Mouse (Mus musculus) embryonic facial prominence, embryonic 14.5 days (tissue): ENCODE data around the gene Chst12. TPM values are rescaled to one million over a fixed set of nuclear protein-coding genes. Genes with fewer than 3 reads are reported as not detected.
"Not testable (repeated sequence)": the region's sequence is repeated elsewhere in the genome, so short reads cannot be mapped to it uniquely, and the experiment has no call there.

ENCODE experiments used
- ATAC-seq: fragments of 200-750 bp; cut with Nextera tagmentation; 2 replicates; pipeline ENCODE4 v1.8.0; 2017; ENCODE audit warnings: low read depth, moderate number of reproducible peaks, moderate TSS enrichment
- DNase-seq: peaks from one replicate; pipeline ENCODE4 v3.0.0-alpha.2; 2015; ENCODE audit warnings: low spot score
- H3K27ac ChIP-seq: fragments of 300-500 bp; sonication (generic); replicated peaks from 2 replicates; pipeline ENCODE4 v1.5.1; 2014; ENCODE audit warnings: low read depth, mild to moderate bottlenecking, low read length, moderate library complexity
- H3K27me3 ChIP-seq: fragments of 300-500 bp; sonication (generic); replicated peaks from 2 replicates; pipeline ENCODE4 v1.6.1; 2014; ENCODE audit warnings: low read length; ENCODE audit not compliant: control insufficient read depth, insufficient read depth
- H3K36me3 ChIP-seq: fragments of 300-500 bp; sonication (generic); 2 replicates; pipeline ENCODE4 v1.6.1; 2014; ENCODE audit warnings: low read length, mixed read lengths; ENCODE audit not compliant: control insufficient read depth, insufficient read depth
- H3K4me1 ChIP-seq: fragments of 300-500 bp; sonication (generic); 2 replicates; pipeline ENCODE4 v1.6.1; 2014; ENCODE audit warnings: antibody characterized with exemption, low read length; ENCODE audit not compliant: control insufficient read depth, insufficient read depth
- H3K4me2 ChIP-seq: fragments of 300-500 bp; sonication (generic); 2 replicates; pipeline ENCODE4 v1.6.1; 2014; ENCODE audit warnings: low read depth, mild to moderate bottlenecking, low read length, moderate library complexity, mixed read lengths
- H3K4me3 ChIP-seq: fragments of 300-500 bp; sonication (generic); 2 replicates; pipeline ENCODE4 v1.5.1; 2014; ENCODE audit warnings: low read depth, mild to moderate bottlenecking, low read length
- H3K9ac ChIP-seq: fragments of 300-500 bp; sonication (generic); 2 replicates; pipeline ENCODE4 v1.6.1; 2014; ENCODE audit warnings: low read depth, mild to moderate bottlenecking, low read length, moderate library complexity, mixed read lengths
- H3K9me3 ChIP-seq: fragments of 300-500 bp; sonication (generic); 2 replicates; pipeline ENCODE4 v1.6.1; 2016; ENCODE audit warnings: low read length; ENCODE audit not compliant: control insufficient read depth
- WGBS: fragments of 180-500 bp; shearing (Covaris S2); extraction: QIAGEN DNeasy Blood & Tissue Kit; methylation state at CpG from one replicate; pipeline ENCODE4 v1.1.7; 2014; 5-methylcytosine and 5-hydroxymethylcytosine counted together
- polyA plus RNA-seq: library from polyadenylated mRNA; unstranded; fragments of >200 nt; fragmentation: Nextera tagmentation; extraction: Ambion mirVana; gene quantifications from 2 replicates; pipeline ENCODE4 v1.2.1, GENCODE M21; 2014

Chst12 gene
- 25.1 and 25.4 TPM in 2 replicates for polyA plus RNA-seq

- Histone ChIP-seq H3K4me1 (peaks cover 33% of the 10 kb centered on the region), H3K36me3 (no peaks in the 10 kb centered on the region), H3K9ac (peak within 1 kb of the TSS; percentile 60), H3K27ac (peak within 1 kb of the TSS; percentile 8; the same call in 1 of the 2 replicates), H3K9me3 (no peaks in the 10 kb centered on the region), H3K4me3 (peak within 1 kb of the TSS; percentile 50), H3K4me2 (peak within 1 kb of the TSS; percentile 77), H3K27me3 (no peaks in the 10 kb centered on the region)
- ATAC-seq (peak; percentile 95), DNase-seq (peak; percentile 99)
- WGBS: 0% methylated on average over 30 of the region's 38 CpGs
Measured at GRCm38 (mm10) chr5:140505208-140505780, at the start of gene Chst12. Chst12 (plus strand) TSS chr5:140505550.

- no peak for ATAC-seq
- WGBS: 65% methylated on average over 3 of the region's 3 CpGs
- H3K27me3 ChIP-seq: no peaks in the 10 kb centered on the region
Measured at GRCm38 (mm10) chr5:140461476-140461875, 43.9 kb upstream of the Chst12 start.

DNA sequence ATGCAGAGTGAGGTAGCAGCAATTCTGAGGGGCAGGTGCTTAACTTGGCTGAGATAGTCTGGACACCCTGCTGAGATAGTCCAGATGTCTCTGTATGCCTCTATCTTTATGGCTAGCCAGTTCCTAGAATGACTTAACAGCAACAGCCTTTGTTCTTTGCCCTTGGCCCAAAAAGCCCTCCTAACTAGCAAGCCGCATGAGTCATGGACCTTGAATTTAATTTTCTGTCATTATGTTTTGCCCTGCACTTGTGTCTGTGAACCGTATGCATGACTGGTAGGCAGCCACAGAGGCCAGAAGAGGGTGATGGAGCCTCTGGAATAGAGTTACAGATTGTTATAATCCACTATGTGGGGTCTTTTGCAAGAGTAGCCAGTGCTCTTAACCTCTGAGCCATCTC, 42.2 kb upstream of the Chst12 start:
- H3K9ac ChIP-seq, H3K4me3 ChIP-seq, H3K9me3 ChIP-seq, H3K4me1 ChIP-seq, DNase-seq, H3K4me2 ChIP-seq, ATAC-seq, H3K27ac ChIP-seq, H3K27me3 ChIP-seq, H3K36me3 ChIP-seq: not testable (repeated sequence)
- 72% methylated on average over 2 of the region's 2 CpGs for WGBS

More at GRCm38 (mm10) chr5:140461476-140461875, 43.9 kb upstream of the Chst12 start:
- Histone ChIP-seq H3K4me1 (no peaks in the 10 kb centered on the region), H3K36me3 (no peaks in the 10 kb centered on the region), H3K4me3 (no peak overlapping the region), H3K4me2 (no peak overlapping the region), H3K9ac (no peak overlapping the region), H3K9me3 (no peaks in the 10 kb centered on the region), H3K27ac (no peak overlapping the region)
- no peak for DNase-seq

- Histone ChIP-seq H3K27me3 (no peaks in the 10 kb centered on the region), H3K4me2 (no peak overlapping the region), H3K9ac (no peak overlapping the region), H3K4me3 (no peak overlapping the region), H3K27ac (no peak overlapping the region), H3K36me3 (no peaks in the 10 kb centered on the region), H3K4me1 (no peaks in the 10 kb centered on the region), H3K9me3 (no peaks in the 10 kb centered on the region)
- 78% methylated on average over 2 of the region's 2 CpGs for WGBS
- no peak for DNase-seq
- 0 out of 2 replicates have a peak, but pooled peaks have one; percentile 22 for ATAC-seq
Measured at GRCm38 (mm10) chr5:140464943-140465342, 40.4 kb upstream of the Chst12 start.

DNA sequence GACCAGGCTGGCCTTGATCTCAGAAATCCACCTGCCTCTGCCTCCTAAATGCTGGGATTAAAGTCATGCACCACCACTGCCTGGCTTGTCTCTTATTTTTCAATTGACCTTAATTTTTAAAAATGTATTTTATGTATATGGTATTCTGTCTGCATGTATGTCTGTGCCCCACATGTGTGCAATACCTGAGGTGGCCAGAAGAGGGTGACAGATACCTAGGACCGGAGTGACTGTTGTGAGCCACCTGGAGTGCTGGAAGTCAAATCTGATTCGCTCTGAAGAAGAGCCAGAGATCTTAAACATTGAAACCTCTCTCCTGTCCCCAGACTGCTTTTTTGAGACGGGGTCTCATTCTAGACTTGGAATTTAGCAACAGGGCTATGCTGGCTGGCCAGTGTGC, 33.0 kb upstream of the Chst12 start:
- 0 out of 2 replicates have a peak, but pooled peaks cover 2% of the 10 kb centered on the region for H3K9me3 ChIP-seq
- H3K36me3 ChIP-seq: no peaks in the 10 kb centered on the region
- DNase-seq (no peak), ATAC-seq (no peak)
- H3K9ac ChIP-seq: no peak overlapping the region
- H3K27me3 ChIP-seq: no peaks in the 10 kb centered on the region
- 75% methylated on average over 3 of the region's 3 CpGs for WGBS
- H3K4me1 ChIP-seq: no peaks in the 10 kb centered on the region
- no peak overlapping the region for H3K27ac ChIP-seq
- no peak overlapping the region for H3K4me2 ChIP-seq
- H3K4me3 ChIP-seq: no peak overlapping the region

DNA sequence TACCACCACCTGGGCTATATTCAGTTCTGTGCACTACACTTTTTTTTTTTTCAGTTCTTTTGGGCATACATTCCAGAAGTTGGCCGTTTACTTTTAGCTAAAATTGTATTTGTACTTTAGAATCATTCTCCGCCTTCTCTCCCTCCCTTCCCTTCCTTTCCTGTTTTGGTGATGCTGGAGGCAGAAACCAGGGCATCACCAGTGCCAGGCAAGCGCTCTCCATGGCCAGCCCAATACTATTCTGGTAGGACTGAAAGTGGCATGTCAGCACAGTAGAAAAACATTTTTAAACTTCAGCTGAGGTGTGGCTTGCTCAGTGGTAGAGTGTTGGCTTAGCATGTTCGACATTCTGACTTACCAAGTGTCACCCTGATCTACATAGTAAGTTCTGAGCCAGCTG, 23.9 kb upstream of the Chst12 start:
- Histone ChIP-seq H3K9ac (no peak overlapping the region), H3K27me3 (no peaks in the 10 kb centered on the region), H3K4me1 (no peaks in the 10 kb centered on the region), H3K27ac (no peak overlapping the region), H3K9me3 (0 out of 2 replicates have a peak, but pooled peaks cover 4% of the 10 kb centered on the region), H3K4me3 (no peak overlapping the region), H3K4me2 (no peak overlapping the region), H3K36me3 (no peaks in the 10 kb centered on the region)
- DNase-seq (no peak), ATAC-seq (no peak)
- WGBS: 73% methylated on average over 4 of the region's 4 CpGs

- no peaks in the 10 kb centered on the region for H3K9me3 ChIP-seq
- H3K27ac ChIP-seq: no peak overlapping the region
- DNase-seq (no peak), ATAC-seq (no peak)
- H3K9ac ChIP-seq: no peak overlapping the region
- no peaks in the 10 kb centered on the region for H3K36me3 ChIP-seq
- 54% methylated on average over 6 of the region's 6 CpGs for WGBS
- H3K4me3 ChIP-seq: no peak overlapping the region
- no peaks in the 10 kb centered on the region for H3K4me1 ChIP-seq
- H3K27me3 ChIP-seq: no peaks in the 10 kb centered on the region
- H3K4me2 ChIP-seq: no peak overlapping the region
Measured at GRCm38 (mm10) chr5:140491142-140491541, 14.2 kb upstream of the Chst12 start.

- ATAC-seq (no peak), DNase-seq (no peak)
- Histone ChIP-seq H3K27ac (no peak overlapping the region), H3K4me1 (no peaks in the 10 kb centered on the region), H3K4me2 (no peak overlapping the region), H3K9ac (no peak overlapping the region), H3K9me3 (no peaks in the 10 kb centered on the region), H3K4me3 (no peak overlapping the region), H3K27me3 (no peaks in the 10 kb centered on the region), H3K36me3 (no peaks in the 10 kb centered on the region)
- WGBS: 18% methylated on average over 11 of the region's 11 CpGs
Measured at GRCm38 (mm10) chr5:140492684-140493233, 12.6 kb upstream of the Chst12 start.

- 85% methylated on average over 6 of the region's 6 CpGs for WGBS
- Histone ChIP-seq H3K9me3 (no peaks in the 10 kb centered on the region), H3K4me1 (no peaks in the 10 kb centered on the region), H3K4me3 (no peak overlapping the region), H3K27ac (no peak overlapping the region), H3K36me3 (no peaks in the 10 kb centered on the region), H3K27me3 (no peaks in the 10 kb centered on the region), H3K4me2 (no peak overlapping the region), H3K9ac (no peak overlapping the region)
- DNase-seq (no peak), ATAC-seq (no peak)
Measured at GRCm38 (mm10) chr5:140498176-140498575, 7.2 kb upstream of the Chst12 start.
